Mouse (Mus musculus) cerebellum, adult 2 months (tissue): ENCODE results near the gene Ccdc88c.

Experiments used
- CTCF ChIP-seq: fragments of 200-500 bp; IDR thresholded peaks from 2 replicates; pipeline ENCODE4 v1.5.1; 2011; ENCODE audit warnings: low read depth, mild to moderate bottlenecking, control low read depth, low read length, moderate library complexity, borderline replicate concordance; ENCODE audit not compliant: insufficient read depth
- POLR2A ChIP-seq: fragments of 200-500 bp; IDR thresholded peaks from 2 replicates; pipeline ENCODE4 v1.6.1; 2011; ENCODE audit warnings: low read length, control low read depth, borderline replicate concordance; ENCODE audit not compliant: insufficient read depth

- TF ChIP-seq POLR2A (no peak), CTCF (peak; percentile 70; the same call in 1 of the 2 replicates)
Observed at GRCm38 (mm10) chr12:100952193-100952931, 76.5 kb downstream of the Ccdc88c start.
